Mouse (Mus musculus) heart, embryonic 11.5 days (tissue): ENCODE data around the gene Sec13. TPM values are rescaled to one million over a fixed set of nuclear protein-coding genes. Genes with fewer than 3 reads are reported as not detected.

Experiments
- ATAC-seq: fragments of 200-750 bp; cut with Nextera tagmentation; replicated peaks from 2 replicates; pipeline ENCODE4 v1.8.0; 2017; ENCODE audit warnings: moderate library complexity; ENCODE audit not compliant: insufficient number of reproducible peaks, low FRiP score, low TSS enrichment
- H3K27ac ChIP-seq: fragments of 300-500 bp; sonication (generic); 2 replicates; pipeline ENCODE4 v1.5.1; 2014; ENCODE audit warnings: mild to moderate bottlenecking, low read depth, low read length
- H3K27me3 ChIP-seq: fragments of 300-500 bp; sonication (generic); 2 replicates; pipeline ENCODE4 v1.6.1; 2014; ENCODE audit warnings: mild to moderate bottlenecking, low read length, mixed read lengths; ENCODE audit not compliant: control insufficient read depth, insufficient read depth
- H3K36me3 ChIP-seq: fragments of 300-500 bp; sonication (generic); 2 replicates; pipeline ENCODE4 v1.6.1; 2014; ENCODE audit warnings: mild to moderate bottlenecking, low read length, moderate library complexity, mixed read lengths; ENCODE audit not compliant: control insufficient read depth, insufficient read depth
- H3K4me1 ChIP-seq: fragments of 300-500 bp; sonication (generic); 2 replicates; pipeline ENCODE4 v1.6.1; 2014; ENCODE audit warnings: low read length; ENCODE audit not compliant: control insufficient read depth, insufficient read depth
- H3K4me2 ChIP-seq: fragments of 300-500 bp; sonication (generic); 2 replicates; pipeline ENCODE4 v1.6.1; 2014; ENCODE audit warnings: mild to moderate bottlenecking, moderate library complexity
- H3K4me3 ChIP-seq: fragments of 300-500 bp; sonication (generic); 2 replicates; pipeline ENCODE4 v1.5.1; 2014; ENCODE audit warnings: low read depth, low read length
- H3K9ac ChIP-seq: fragments of 300-500 bp; sonication (generic); 2 replicates; pipeline ENCODE4 v1.6.1; 2014; ENCODE audit warnings: mild to moderate bottlenecking, low read depth, low read length, moderate library complexity
- H3K9me3 ChIP-seq: fragments of 300-500 bp; sonication (generic); replicated peaks from 2 replicates; pipeline ENCODE4 v1.6.1; 2016; ENCODE audit warnings: low read length; ENCODE audit not compliant: control insufficient read depth
- WGBS: fragments of 180-500 bp; shearing (Covaris S2); extraction: QIAGEN DNeasy Blood & Tissue Kit; methylation state at CpG from one replicate; pipeline ENCODE4 v1.1.7; 2014; ENCODE audit not compliant: insufficient replicate concordance; 5-methylcytosine and 5-hydroxymethylcytosine counted together
- microRNA-seq: library from miRNA; unstranded; fragments of <30 nt; microRNA quantifications from one replicate; pipeline ENCODE4, GENCODE M21; 2016; ENCODE audit warnings: borderline number of aligned reads
- polyA plus RNA-seq: library from polyadenylated mRNA; unstranded; fragments of >200 nt; fragmentation: Nextera tagmentation; extraction: Ambion mirVana; gene quantifications from 2 replicates; pipeline ENCODE4 v1.2.1, GENCODE M21; 2014

Sec13 gene
- polyA plus RNA-seq, 1 experiment from 2014 or later: 246 TPM

GRCm38 (mm10) chr6:113683081-113683825, 57.3 kb downstream of the Sec13 start:
- no peaks in the 10 kb centered on the region for H3K27me3 ChIP-seq
- 79% methylated on average over 10 of the region's 10 CpGs for WGBS
- H3K9me3 ChIP-seq: no peaks in the 10 kb centered on the region
- H3K4me2 ChIP-seq: no peak overlapping the region
- no peak for ATAC-seq
- no peaks in the 10 kb centered on the region for H3K36me3 ChIP-seq
- H3K4me3 ChIP-seq: no peak overlapping the region
- H3K4me1 ChIP-seq: peaks cover 9% of the 10 kb centered on the region
- no peak overlapping the region for H3K9ac ChIP-seq
- H3K27ac ChIP-seq: no peak overlapping the region

GRCm38 (mm10) chr6:113681271-113681670, 59.3 kb downstream of the Sec13 start:
- Histone ChIP-seq H3K9me3 (no peaks in the 10 kb centered on the region), H3K27ac (no peak overlapping the region), H3K4me1 (no peaks in the 10 kb centered on the region), H3K4me2 (no peak overlapping the region), H3K36me3 (no peaks in the 10 kb centered on the region), H3K4me3 (no peak overlapping the region), H3K27me3 (no peaks in the 10 kb centered on the region), H3K9ac (no peak overlapping the region)
- WGBS: 17% methylated on average over 4 of the region's 4 CpGs
- peak; percentile 69 for ATAC-seq

- Histone ChIP-seq H3K36me3 (no peaks in the 10 kb centered on the region), H3K27ac (no peak overlapping the region), H3K9me3 (no peaks in the 10 kb centered on the region), H3K27me3 (no peaks in the 10 kb centered on the region), H3K4me3 (no peak overlapping the region), H3K4me2 (no peak overlapping the region), H3K4me1 (no peaks in the 10 kb centered on the region), H3K9ac (no peak overlapping the region)
- 63% methylated on average over 9 of the region's 9 CpGs for WGBS
- no peak for ATAC-seq
These were observed 60.5 kb downstream of the Sec13 start for GRCm38 (mm10) chr6:113679993-113680566.

GRCm38 (mm10) chr6:113678246-113679012, 62.1 kb downstream of the Sec13 start:
- 77% methylated on average over 14 of the region's 14 CpGs for WGBS
- no peaks in the 10 kb centered on the region for H3K36me3 ChIP-seq

More at GRCm38 (mm10) chr6:113678246-113679012, 62.1 kb downstream of the Sec13 start:
- Histone ChIP-seq H3K27ac (no peak overlapping the region), H3K4me1 (no peaks in the 10 kb centered on the region), H3K4me3 (no peak overlapping the region), H3K27me3 (no peaks in the 10 kb centered on the region), H3K9me3 (no peaks in the 10 kb centered on the region), H3K9ac (no peak overlapping the region), H3K4me2 (no peak overlapping the region)
- no peak for ATAC-seq

Small RNA genes lying within 50 kb of the gene (microRNA-seq; reads per million reads assigned to microRNA genes)
- gene Mir7042: 1.8 reads per million, percentile 23 among the genes with 10 or more reads in this experiment

Other genes starting within 250 kb of the Sec13 start
- gene Prrt3, start 238.8 kb downstream of the Sec13 start, polyA plus RNA-seq: 0.23 and 0.27 TPM in 2 replicates
- gene Emc3, start 209.1 kb downstream of the Sec13 start, polyA plus RNA-seq: 79.5 and 83.4 TPM in 2 replicates
- gene Fancd2, start 209.1 kb downstream of the Sec13 start, polyA plus RNA-seq: 11.5 and 12.6 TPM in 2 replicates
- 0.41 and 0.57 TPM in 2 replicates for gene Fancd2os, start 140.0 kb downstream of the Sec13 start, polyA plus RNA-seq
- gene Brk1, start 136.0 kb downstream of the Sec13 start, polyA plus RNA-seq: 186 and 188 TPM in 2 replicates
- 31.2 and 40.9 TPM in 2 replicates for gene Vhl, start 116.8 kb downstream of the Sec13 start, polyA plus RNA-seq
- gene Irak2, start 102.3 kb downstream of the Sec13 start, polyA plus RNA-seq: 6.7 and 7.2 TPM in 2 replicates
- gene Tatdn2, start 43.7 kb downstream of the Sec13 start, polyA plus RNA-seq: 0.93 and 1.1 TPM in 2 replicates
- gene Ghrl, start 20.9 kb downstream of the Sec13 start, polyA plus RNA-seq: 0.66 and 0.69 TPM in 2 replicates